Mouse (Mus musculus): ENCODE measurements around the gene Psen2.
A peak's percentile ranks its signal among the peaks of the same experiment; 100 is the strongest.

Psen2 gene

DNA sequence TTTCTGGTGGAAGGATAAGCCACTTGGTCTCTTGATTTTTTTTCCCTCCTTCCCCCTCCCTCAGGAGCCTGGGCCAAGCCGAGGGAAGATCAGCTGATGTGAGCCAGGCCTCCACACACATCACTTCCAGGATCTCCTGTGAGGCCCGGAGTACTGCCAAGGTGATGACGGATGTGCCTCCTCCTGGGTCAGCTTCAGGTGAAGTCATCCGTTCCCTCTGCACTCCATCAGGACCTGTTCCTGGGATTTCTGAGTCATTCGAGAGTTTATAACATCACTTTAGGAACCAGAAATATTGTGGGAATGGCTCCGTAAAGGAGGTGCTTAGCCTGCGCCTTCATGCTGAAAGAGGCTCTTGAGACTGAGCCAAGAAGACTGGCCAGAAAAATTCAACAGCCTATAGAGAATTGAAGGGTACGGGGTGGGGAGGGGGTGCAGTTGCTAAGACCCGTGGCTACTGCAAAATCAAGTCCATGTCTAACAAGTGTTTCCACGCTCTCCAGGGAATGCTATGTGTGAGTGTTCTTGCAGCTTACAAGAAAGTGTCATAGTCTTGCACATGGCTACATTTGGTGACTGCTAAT is 11.6 kb upstream of the Psen2 start:
- peak; percentile 37 to 60 for DNase-seq

DNA sequence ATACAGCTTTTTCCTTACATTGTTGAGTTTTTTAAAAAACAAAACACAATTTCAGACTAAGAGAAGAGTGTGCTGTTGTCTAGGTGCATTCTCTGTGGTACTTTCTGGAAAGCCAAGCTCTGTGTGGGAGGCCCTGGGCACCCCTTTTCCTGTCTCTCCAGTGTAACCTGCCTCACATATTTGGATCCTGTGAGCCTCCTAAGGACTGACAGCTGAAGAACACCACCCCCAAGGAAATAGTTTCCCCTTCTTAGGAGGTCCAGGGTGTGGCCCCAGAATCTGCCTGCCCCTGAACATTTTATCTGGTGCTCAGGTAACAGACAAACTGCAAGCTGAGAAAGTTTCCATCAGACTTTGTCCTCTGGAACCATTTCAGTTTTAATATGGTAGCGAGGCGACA is 5.8 kb upstream of the Psen2 start:
- peak in 1 of 2 experiments; percentile 32 for DNase-seq

DNA sequence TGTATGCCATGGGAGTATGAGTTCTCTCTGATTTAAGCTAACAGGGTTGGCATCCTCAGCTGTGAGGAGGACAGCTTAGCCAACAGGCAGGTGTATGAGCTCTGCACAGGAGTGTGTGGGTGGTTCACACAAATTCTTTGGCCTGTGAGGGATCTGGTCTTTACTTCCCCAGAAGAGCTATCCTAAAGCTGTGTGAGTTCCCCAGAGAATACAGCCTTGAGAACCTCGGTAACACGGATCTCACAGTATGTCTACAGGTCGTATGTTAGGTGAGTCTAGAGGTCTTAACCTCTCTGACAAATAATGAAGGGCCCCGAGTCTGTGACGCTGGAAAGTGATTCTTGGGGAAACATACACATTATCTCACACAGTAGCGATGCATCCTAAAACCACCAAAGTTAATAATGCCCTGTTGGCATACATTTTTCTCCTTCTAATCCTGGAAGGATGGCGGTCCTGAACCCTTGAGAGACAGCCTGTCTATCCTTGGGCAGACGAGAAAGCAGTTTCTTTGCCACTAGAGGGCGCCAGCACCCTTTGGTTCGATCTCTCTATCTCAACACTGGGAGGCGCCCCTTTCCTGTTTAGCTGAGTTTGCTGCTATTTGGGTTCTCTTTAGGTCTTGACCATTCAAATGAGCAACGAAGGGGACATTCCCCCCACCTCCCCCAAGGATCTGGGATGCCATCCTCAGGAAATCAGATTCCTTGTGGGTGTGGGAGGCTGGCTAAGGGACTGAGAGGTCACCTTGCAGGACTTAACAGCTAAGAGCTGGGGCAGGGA is 5.2 kb upstream of the Psen2 start:
- peak; percentile 89 to 98 for DNase-seq

DNA sequence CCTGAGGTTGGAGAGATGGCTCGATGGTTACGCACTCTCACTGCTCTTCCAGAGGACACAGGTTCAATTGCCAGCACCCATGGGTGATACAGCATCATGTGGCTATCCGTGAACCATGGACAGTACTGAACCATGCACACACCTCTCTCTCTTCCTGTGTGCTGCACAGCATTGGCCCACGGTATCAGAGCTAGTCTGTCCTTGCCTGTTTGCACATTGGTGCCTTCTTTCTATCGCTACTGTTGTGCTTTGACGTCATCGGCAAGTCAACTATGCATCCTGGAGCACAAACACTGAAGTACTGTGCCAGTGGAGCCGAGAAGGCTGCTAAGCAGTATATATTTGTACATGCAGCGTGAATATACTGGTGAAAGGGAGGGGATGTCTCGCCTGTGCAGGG is 3.9 kb upstream of the Psen2 start:
- peak in 1 of 2 experiments; percentile 26 for DNase-seq

DNA sequence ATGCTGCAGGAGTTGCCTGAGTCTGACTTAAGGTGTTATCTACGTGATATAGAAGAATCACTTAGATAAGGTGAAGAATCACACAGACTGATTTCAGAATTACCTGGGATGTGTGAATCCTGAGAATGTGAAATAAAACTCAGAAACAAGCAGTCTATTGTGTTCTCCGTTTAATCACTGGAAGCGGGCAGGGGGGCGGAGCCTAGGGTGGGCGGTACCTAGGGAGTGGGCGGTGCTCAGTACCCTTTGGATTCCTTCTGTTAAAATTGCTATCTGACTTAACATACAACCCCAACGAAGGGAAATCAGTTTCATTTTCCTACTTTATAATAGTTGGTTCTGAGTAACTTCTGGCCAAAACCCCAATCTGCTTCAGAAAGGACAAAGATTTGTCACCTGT is 2.2 kb upstream of the Psen2 start:
- peak; percentile 74 for DNase-seq

DNA sequence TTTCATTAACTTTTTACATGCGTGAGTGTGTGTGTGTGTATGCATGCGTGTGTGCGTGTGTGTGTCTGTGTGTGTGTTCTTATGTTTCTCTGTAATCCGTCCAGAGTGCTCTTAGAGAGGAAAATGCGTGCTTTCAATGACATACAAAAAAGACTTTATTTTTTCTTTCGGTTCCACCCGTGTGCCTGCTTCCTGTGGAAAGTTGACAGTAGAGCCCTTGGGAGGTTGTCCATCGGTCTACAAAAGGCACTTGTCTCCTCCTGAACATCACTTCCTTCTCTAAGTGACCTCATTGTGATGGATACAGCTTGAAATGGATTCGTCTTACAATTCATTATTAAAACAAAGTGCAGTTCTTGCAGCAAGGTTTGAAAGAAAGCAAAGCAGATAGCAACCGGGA is 1.6 kb upstream of the Psen2 start:
- peak in 1 of 2 experiments; percentile 17 for DNase-seq

DNA sequence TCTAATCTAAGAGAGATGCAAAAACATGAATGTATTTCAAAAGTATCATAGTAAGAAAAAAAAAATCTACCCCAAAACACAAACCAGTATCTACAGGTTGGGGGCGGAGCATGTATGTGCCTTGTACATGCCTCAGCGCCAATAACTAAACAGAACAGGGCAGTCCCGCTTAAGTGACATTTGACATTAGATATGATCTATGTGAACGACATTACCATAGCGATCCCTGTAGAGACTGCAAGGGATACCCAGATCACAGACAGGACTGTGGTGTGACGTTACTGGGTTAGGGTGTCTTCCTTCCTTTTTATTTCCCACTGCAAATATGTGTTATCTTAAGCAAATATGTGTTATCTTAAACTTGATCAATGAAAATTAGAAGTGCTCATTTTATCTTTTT is 1.2 kb upstream of the Psen2 start:
- peak in 1 of 2 experiments; percentile 17 for DNase-seq

DNA sequence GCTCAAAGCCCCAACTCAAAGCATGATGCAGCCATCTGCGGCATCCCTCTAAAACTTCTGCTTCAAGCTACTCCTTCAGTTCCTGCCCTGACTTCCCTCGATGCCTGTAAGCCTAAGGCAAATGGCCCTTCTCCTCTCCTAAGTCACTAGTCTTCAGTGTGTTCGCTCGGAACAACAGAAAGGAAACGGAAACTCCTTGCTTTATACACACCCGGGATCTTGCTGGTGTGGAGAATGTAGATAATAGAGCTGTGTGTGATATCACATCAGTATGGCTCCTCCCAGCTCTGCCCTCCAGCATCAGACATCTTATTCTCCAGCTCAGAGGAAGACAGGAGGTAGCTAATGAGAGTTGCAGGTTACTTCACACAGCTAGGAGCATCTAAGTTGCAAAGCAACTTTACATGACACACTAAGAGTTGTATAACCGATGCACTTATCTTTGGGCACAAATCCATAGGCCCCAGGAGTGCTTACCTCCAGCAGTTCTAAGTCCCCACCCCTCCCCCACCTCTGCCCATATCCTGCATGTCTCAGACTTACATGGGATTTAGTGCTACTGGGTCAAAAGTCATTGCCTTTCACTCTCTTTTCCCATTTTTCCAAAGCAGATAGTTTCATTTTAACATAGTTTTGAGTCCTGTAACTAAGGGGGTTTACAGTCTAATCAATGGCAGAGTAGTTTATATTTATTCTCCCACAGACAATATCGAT is 1.2 kb downstream of the Psen2 start:
- DNase-seq: no peak

DNA sequence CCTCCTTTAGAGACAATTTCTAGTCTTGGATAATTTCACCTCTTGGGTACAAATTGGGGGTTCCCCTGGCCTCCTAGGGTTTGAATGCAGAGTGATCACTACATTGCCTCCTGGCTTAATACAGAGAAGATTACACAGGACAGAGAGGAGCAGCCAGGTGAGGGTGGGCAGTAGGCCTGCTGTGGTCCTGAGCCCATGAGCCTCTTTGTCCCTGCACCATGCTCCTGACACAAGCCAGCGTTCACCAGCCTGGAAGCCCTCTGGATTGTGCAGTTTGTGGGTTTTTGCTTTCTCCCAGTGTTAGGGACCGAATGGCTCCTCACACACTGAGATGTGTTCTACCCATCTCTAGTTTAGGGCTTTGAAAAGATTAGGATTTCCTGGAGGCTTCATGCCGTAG is 1.8 kb downstream of the Psen2 start:
- peak in 1 of 2 experiments; percentile 9 for DNase-seq

DNA sequence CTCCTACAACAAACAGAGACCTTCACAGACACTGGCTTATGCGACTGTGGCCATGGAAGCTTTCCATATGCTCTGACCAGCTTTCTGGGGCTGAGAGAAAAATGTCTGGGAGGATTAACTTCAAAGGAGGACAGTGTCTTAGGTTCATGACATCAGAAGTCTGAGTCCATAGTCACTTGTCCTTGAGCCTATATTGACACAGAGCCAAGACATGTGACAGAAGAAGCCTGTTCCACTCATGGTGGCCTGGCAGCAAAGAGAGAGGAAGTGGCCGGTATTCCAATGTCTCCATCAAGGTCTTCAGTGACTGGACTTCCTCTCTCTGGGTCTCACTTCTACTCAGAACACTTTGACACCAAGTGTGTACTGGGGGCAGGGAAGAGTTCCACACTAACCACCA is 2.4 kb downstream of the Psen2 start:
- DNase-seq: peak in 1 of 2 experiments; percentile 28

DNA sequence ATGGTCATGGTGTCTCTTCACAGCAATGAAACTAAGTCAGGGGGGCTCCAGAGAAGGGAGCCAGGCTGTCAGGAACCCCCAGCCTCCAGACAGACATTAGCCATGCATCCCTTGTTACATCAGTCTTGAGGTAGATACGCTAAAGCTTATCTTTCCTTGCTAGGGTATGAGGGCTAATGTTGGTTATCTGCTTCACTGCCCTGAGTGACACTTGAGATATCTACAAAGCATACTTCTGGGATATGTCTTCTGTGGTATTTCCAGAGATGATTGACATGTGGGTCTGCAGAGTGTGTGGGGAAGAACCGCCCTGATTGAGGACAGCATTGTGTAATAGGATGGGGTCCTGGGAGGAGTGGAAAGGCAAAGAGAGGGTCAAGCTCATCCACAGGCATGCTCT is 3.5 kb downstream of the Psen2 start:
- DNase-seq: peak in 1 of 2 experiments; percentile 17

DNA sequence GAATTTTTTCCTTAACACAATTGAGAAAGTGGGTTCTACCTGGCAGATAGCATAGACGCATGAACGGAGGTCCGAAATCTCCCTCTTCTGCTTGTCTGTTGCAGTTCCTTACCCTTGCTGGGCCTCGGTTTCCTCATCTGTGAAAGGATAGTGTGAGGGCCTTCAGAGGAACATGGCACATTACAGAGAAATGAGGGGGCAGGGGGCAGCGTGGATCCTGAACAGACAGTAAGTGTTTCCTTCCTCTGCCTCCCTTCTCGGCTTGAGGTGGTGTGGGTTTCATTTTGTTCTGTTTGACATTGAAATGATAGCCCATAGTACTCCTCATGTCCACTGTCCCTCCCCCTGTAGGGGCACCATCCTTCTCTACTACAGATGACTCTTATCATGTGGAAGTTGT is 5.8 kb downstream of the Psen2 start:
- DNase-seq: peak in 1 of 2 experiments; percentile 21

DNA sequence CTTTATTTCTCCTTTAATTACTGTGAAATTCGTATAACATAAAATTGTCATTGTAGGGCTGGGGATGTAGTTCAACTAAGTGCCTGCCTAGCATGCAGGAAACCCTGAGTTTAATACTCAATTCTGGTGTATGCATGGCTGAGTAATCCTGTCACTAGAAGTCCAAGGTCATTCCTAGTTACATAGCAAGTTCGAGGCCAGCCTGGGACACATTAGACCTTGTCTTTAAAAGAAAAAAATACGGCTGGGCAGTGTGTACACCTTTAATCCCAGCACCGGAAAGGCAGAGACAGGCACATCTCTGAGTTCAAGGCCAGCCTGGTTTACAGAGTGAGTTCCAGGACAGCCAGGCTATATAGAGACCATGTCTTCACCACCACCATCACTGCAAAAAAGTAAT is 6.4 kb downstream of the Psen2 start:
- DNase-seq: peak in 1 of 2 experiments; percentile 33

DNA sequence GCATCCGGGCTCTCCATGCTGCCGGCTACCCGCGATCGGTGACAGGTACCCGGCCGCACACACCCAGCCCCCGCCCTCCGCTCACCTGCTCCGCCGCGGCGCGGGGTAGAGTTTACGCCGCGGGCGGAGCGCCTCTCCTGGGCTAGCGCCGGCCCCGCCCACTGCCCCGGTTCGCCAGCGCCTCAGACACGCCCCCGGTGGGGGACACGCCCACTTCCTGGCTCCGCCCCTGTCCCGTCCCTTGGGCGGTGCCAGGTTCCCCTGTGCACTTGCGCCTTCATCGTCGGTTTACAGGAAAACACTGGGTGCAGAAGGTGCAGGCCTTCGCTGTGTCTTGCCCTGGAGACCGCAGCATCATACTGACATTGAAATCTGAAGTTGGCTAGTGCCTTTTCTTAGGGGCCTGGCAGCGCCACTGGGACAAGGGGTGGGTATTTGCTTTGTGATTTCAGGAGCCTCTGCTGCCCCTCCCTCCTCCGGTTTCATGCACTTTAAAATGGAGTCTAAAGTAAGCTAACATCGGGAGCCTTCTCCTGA is 7.0 kb downstream of the Psen2 start:
- DNase-seq: peak; percentile 98

DNA sequence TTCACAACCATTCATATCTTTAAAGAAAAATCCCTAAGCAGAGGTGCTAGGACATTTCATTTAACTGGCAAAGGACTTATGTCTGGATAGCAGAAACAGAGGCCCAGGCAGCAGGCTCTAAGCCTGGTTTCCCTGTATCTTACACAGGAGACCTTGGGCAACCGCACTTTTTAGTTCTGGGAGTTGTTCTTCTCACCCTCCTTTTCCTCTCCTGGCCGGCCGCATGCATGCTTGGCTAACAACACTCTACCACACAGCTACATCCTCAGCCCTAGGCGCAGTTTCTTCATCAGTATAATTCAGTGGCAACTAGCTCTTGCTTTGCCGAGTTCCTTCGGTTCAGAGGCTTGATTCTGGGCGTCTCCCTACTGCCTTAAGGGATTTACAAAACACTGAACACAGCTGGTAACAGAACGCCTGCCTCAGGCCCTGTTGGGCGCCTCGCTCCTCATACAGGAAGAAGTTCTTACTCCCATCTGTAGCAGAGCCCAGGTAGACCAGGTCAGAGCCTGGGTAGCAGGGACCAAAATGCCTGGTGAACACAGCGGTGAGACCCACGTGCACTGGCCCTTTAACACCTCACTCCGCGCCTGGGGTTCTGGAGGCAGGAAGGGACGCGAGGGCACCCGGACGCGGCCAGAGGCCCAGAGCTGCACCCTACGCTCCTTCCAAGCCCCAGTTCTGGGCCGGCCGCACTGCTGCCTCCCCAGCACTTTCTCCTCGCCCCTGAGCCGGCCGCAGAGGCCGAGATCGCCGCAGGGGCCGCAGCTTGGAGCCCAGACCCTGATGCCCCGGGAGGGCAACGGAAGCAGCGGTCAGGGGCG is 7.7 kb downstream of the Psen2 start:
- DNase-seq: peak; percentile 55 to 80

DNA sequence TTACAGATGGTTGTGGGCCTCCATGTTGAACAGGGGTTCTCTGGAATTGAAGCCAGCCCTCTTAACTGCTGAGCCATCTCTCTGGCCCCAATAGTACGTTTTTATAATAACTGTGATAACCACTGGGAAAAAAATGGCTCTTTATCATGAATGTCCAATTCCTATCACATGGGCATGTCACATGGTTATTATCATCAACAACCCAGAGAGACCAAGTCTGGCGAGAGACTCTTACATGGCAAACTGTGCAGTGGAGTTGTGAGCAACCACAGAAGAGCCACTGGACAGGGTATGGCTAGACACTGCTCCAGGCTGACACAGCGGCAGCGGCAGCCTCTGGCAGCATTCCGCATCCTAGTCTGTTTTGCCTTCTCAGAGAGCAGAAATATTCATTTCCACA is 8.9 kb downstream of the Psen2 start:
- DNase-seq: peak in 1 of 2 experiments; percentile 11

DNA sequence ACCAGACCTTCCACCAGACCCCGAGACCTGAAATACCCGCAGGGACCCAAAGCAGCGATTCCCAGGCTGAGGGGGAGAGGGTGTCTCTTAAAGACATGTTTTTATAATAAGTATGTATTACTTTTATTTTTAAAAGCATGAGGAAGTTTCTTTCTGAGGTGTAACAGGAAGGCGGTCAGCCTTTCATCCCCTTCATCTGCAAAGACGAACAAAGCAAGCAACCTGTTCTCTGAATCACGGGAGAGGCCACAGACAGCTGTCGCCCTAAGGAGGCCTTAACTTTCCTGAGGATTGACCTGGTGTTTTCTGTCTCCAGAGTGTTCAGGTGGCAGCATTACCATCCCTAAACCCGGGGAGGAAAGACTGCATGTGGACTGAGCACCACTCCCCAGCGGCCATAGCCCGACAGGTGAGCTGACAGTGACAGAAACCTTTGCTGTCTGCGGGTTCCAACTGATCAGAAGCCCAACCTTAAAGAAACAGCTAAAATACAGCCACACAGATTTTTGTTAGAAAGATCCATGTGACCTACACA is 10.5 kb downstream of the Psen2 start:
- peak in 1 of 2 experiments; percentile 21 for DNase-seq

DNA sequence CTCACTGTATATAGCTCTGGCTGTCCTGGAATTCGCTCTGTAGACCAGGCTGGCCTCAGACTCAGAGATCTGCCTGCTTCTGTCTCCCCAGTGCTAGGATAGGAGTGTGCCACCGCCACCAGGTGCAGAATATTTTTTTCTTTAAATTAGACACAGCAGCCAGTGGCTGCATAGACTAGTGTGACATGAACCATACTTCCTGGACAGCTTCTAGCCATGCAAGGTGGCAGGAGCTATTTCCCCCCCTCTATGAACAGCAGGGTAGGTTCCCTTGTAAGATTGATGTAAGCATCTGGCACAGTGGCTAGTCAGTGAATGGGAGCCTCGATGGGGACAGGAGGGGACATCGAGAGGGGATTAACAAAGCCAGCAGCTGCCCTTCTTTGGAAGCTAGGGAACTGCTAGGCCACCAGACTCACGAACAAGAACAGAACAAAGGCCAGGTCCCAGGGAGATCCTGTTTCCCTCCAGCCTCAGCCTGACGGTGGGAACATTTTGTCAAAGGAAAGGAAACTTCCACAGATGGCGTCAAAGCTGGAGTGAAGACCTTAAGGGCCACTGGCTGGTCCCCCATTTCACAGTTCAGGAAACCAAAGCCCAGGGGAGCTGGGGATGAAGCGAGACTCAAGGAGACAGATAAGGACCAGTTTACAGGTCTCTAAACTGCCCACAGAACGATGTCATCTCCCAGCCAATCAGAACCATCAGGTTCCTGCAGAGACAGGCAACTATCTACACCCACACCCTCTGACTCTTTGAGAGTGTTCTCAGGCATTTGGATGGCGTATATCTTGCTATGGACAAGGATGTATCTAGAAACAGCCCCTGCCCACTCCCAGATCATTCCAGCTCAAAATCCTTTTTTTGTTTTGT is 11.8 kb downstream of the Psen2 start:
- peak in 1 of 2 experiments; percentile 25 for DNase-seq

DNA sequence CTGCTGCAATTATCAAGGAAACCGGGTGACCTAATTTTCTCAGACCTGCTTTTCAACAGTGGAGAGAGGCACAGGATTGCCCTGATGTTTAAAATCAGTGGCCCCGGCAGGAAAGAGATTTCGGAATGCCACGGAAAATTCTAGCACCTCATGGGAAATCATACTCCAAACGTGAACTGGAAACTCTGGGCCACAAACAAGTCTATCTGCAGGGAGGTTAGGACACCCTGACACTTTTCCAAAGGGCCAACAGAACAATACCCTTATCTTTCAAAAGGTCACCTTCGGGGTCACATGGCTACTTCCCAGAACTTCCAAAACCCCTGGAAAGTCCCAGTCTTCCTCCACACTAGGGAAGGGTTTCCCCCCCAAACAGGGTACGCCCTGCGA is 12.8 kb downstream of the Psen2 start:
- peak in 1 of 2 experiments; percentile 32 for DNase-seq

DNA sequence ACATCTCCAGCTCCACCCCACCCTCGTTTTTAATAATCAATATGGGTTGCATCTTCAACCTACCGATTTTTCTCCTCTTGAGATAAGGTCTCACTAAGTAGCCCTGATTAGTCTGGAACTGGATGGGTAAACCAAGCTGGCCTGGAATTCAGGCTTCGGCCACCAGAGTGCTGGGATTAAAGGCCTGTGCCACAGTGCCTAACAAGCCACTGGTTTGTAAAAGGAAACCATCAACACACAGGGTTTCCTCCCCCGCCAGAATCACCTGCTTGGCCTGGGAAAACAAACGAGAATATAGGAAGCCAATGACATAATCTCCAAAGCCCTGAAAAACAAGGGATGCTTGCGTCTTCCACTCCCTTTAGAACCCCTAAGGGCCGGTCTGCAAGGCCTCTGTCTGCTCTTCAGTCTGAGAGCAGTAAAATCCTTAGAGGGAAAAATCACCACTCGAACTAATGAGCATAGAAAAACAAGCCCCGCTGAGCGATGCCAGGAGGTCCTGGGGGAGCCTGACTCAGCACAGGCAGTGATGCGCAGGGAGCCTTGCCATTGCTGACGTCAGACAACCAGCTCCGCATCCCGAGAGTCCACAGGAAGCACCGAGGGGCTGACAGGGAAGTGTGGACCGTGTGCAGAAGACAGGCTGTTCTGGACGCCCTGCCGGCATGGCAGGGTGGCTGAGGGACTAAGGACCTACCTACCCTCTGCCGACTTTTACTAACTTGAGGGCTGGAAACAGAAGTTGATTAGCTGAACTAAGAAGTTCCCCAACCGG is 13.4 kb downstream of the Psen2 start:
- DNase-seq: peak; percentile 79 to 89
